Mouse (Mus musculus) kidney, adult 2 months (tissue): ENCODE measurements around the gene Ulk1. TPM values are rescaled to one million over a fixed set of nuclear protein-coding genes. Genes with fewer than 3 reads are reported as not detected.
A peak's percentile ranks its signal among the peaks of the same experiment; 100 is the strongest.

Experiments used
- DNase-seq: peaks from one replicate; pipeline ENCODE4 v3.0.0; 2021
- H3K27ac ChIP-seq: fragments of 200-500 bp; 2 replicates; pipeline ENCODE4 v1.5.1; 2012; ENCODE audit warnings: low read depth, low read length, control low read depth, inconsistent platforms; ENCODE audit not compliant: insufficient read depth
- H3K27me3 ChIP-seq: fragments of 200-500 bp; replicated peaks from 2 replicates; pipeline ENCODE4 v1.6.1; 2012; ENCODE audit warnings: mild to moderate bottlenecking, moderate library complexity, low read length, inconsistent platforms; ENCODE audit not compliant: control insufficient read depth, insufficient read depth
- H3K36me3 ChIP-seq: fragments of 200-500 bp; 2 replicates; pipeline ENCODE4 v1.6.1; 2012; ENCODE audit warnings: mild to moderate bottlenecking, moderate library complexity, low read length, inconsistent platforms; ENCODE audit not compliant: control insufficient read depth, insufficient read depth
- H3K4me1 ChIP-seq: fragments of 200-500 bp; 2 replicates; pipeline ENCODE4 v1.6.1; 2011; ENCODE audit warnings: low read length; ENCODE audit not compliant: control insufficient read depth, insufficient read depth
- H3K4me3 ChIP-seq: fragments of 200-500 bp; 2 replicates; pipeline ENCODE4 v1.5.1; 2011; ENCODE audit warnings: mild to moderate bottlenecking, low read depth, low read length, control low read depth; ENCODE audit not compliant: insufficient read depth
- CTCF ChIP-seq: fragments of 200-500 bp; conservative IDR thresholded peaks from 2 replicates; pipeline ENCODE4 v1.5.1; 2011; ENCODE audit warnings: low read depth, mild to moderate bottlenecking, control low read depth, low read length, moderate library complexity, mixed read lengths; ENCODE audit not compliant: insufficient read depth, insufficient read length
- POLR2A ChIP-seq: fragments of 200-500 bp; IDR thresholded peaks from one replicate; pipeline ENCODE4 v1.6.1; 2011; ENCODE audit warnings: low read depth, low read length, control low read depth
- WGBS: fragments of 180-500 bp; shearing (Covaris S2); methylation state at CpG from one replicate; pipeline ENCODE4 v1.1.7; 2018; 5-methylcytosine and 5-hydroxymethylcytosine counted together
- polyA plus RNA-seq: library from polyadenylated mRNA; depleted of rRNA; stranded (reverse); fragments of >200 nt; gene quantifications from 2 replicates; pipeline ENCODE4 v1.2.3, GENCODE M21; 2012; rRNA removed

Ulk1 gene
- 43.7 and 44.0 TPM in 2 replicates for polyA plus RNA-seq

GRCm38 (mm10) chr5:110809667-110810325 is at the start of gene Ulk1:
Gene Ulk1 (minus strand): TSS chr5:110810097.
- peaks cover 12% of the 10 kb centered on the region for H3K4me1 ChIP-seq
- H3K27ac ChIP-seq: peak within 1 kb of the TSS; percentile 81
- no peaks in the 10 kb centered on the region for H3K27me3 ChIP-seq
- H3K4me3 ChIP-seq: peak within 1 kb of the TSS; percentile 92
- no peaks in the 10 kb centered on the region for H3K36me3 ChIP-seq
- TF ChIP-seq POLR2A: peak; percentile 62
- no peak for TF ChIP-seq CTCF
- WGBS: under 1% methylated on average over 70 of the region's 80 CpGs
- peak; percentile 100 for DNase-seq

GRCm38 (mm10) chr5:110859013-110859650 is 49.2 kb upstream of the Ulk1 start:
- Histone ChIP-seq H3K4me1 (no peaks in the 10 kb centered on the region; the same call in 1 of the 2 replicates), H3K4me3 (peak overlapping the region; percentile 44), H3K27me3 (no peaks in the 10 kb centered on the region), H3K36me3 (no peaks in the 10 kb centered on the region), H3K27ac (peak overlapping the region; percentile 84)
- TF ChIP-seq POLR2A (no peak), CTCF (no peak)
- 12% methylated on average over 13 of the region's 13 CpGs for WGBS
- DNase-seq: peak; percentile 90

GRCm38 (mm10) chr5:110857091-110857490 is 47.2 kb upstream of the Ulk1 start:
- peak; percentile 74 for DNase-seq
- TF ChIP-seq CTCF (no peak), POLR2A (no peak)
- no peaks in the 10 kb centered on the region for H3K36me3 ChIP-seq
- no peak overlapping the region for H3K4me3 ChIP-seq
- no peaks in the 10 kb centered on the region; the same call in 1 of the 2 replicates for H3K4me1 ChIP-seq
- WGBS: 58% methylated on average over 5 of the region's 5 CpGs
- no peak overlapping the region for H3K27ac ChIP-seq
- no peaks in the 10 kb centered on the region for H3K27me3 ChIP-seq

GRCm38 (mm10) chr5:110852990-110853389 is 43.1 kb upstream of the Ulk1 start:
- H3K36me3 ChIP-seq: no peaks in the 10 kb centered on the region
- 84% methylated on average over 1 of the region's 1 CpGs for WGBS

GRCm38 (mm10) chr5:110841046-110841862 is 31.4 kb upstream of the Ulk1 start:
- Histone ChIP-seq H3K27ac (no peak overlapping the region), H3K36me3 (no peaks in the 10 kb centered on the region), H3K4me1 (peaks cover 5% of the 10 kb centered on the region; the same call in 1 of the 2 replicates), H3K27me3 (no peaks in the 10 kb centered on the region), H3K4me3 (no peak overlapping the region)
- TF ChIP-seq CTCF (no peak), POLR2A (no peak)
- no peak for DNase-seq
- WGBS: 94% methylated on average over 14 of the region's 14 CpGs

More at GRCm38 (mm10) chr5:110852990-110853389, 43.1 kb upstream of the Ulk1 start:
- no peak overlapping the region for H3K27ac ChIP-seq
- no peak for DNase-seq
- 0 out of 2 replicates have a peak, but pooled peaks have one; percentile 10 for TF ChIP-seq CTCF
- TF ChIP-seq POLR2A: no peak
- H3K4me3 ChIP-seq: no peak overlapping the region
- no peaks in the 10 kb centered on the region for H3K27me3 ChIP-seq
- no peaks in the 10 kb centered on the region for H3K4me1 ChIP-seq

- H3K27me3 ChIP-seq: no peaks in the 10 kb centered on the region
- no peaks in the 10 kb centered on the region for H3K36me3 ChIP-seq
- no peak for TF ChIP-seq POLR2A
- TF ChIP-seq CTCF: peak; percentile 54
- peak; percentile 49 for DNase-seq
- peaks cover 5% of the 10 kb centered on the region; the same call in 1 of the 2 replicates for H3K4me1 ChIP-seq
- 10% methylated on average over 4 of the region's 4 CpGs for whole genome bisulfite sequencing
- peak overlapping the region; percentile 80 for H3K4me3 ChIP-seq
- H3K27ac ChIP-seq: peak overlapping the region; percentile 4; the same call in 1 of the 2 replicates
Measured at GRCm38 (mm10) chr5:110840465-110840864, 30.6 kb upstream of the Ulk1 start.
